Mouse (Mus musculus): Measurements from ENCODE around the gene G6pd2.

Gene G6pd2

GRCm38 (mm10) chr5:61808516-61808915 is at the start of gene G6pd2:
G6pd2 (plus strand) TSS chr5:61808816.
- DNase-seq (ENCODE audit: extremely low spot score, low read depth, low spot score): no peak

- DNase-seq (ENCODE audit: extremely low spot score, low read depth, low spot score): no peak
Observed at GRCm38 (mm10) chr5:61764214-61764613, 44.4 kb upstream of the G6pd2 start.

DNA sequence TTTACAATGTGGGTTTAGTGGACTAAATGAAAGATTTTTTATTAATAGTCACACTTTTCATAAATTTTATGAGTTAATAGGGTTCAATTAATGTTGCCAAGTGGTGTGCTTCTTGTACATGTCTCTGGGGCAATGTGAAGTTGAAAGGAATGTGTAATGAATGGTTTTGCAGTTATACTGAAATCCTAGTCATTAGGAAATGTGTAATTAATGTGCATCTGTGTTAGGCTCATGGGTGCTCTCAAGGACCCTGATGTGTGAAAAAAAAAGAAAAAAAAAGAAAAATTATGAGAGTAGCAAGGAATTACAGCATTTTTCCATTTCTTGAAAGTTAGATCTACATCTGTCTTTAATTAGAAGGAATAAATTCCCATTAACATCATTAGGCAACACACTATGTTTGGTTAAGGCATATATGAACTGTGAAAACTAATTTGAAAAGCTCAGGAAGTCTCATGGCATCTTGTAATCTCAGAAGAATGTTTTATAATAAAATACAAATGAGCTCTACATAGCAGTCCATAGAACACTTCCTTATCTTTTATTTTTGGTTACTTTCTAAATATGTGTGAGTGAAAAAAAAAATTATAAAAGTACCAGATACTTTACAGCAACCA is 24.4 kb downstream of the G6pd2 start:
- no peak for DNase-seq (ENCODE audit: extremely low spot score, low read depth, low spot score)

- DNase-seq (ENCODE audit: extremely low spot score, low read depth, low spot score): no peak
Observed at GRCm38 (mm10) chr5:61843891-61844290, 35.3 kb downstream of the G6pd2 start.
